Mouse (Mus musculus): ENCODE measurements around the gene Gucy1b2.

Gucy1b2 gene

GRCm38 (mm10) chr14:62456239-62456747, at the start of gene Gucy1b2:
Gucy1b2 (minus strand) TSS chr14:62456289.
- no peak for DNase-seq

- DNase-seq: no peak
These were observed 41.3 kb upstream of the Gucy1b2 start for GRCm38 (mm10) chr14:62497391-62497790.

GRCm38 (mm10) chr14:62496501-62496900, 40.4 kb upstream of the Gucy1b2 start:
- no peak for DNase-seq

GRCm38 (mm10) chr14:62493456-62493855, 37.4 kb upstream of the Gucy1b2 start:
- DNase-seq: no peak

GRCm38 (mm10) chr14:62492196-62492850, 36.2 kb upstream of the Gucy1b2 start:
- DNase-seq: peak; percentile 78 to 82

GRCm38 (mm10) chr14:62488270-62488669, 32.2 kb upstream of the Gucy1b2 start:
- no peak for DNase-seq

- no peak for DNase-seq
These were observed 25.3 kb upstream of the Gucy1b2 start for GRCm38 (mm10) chr14:62481381-62481780.

- DNase-seq: no peak
These were observed 23.3 kb upstream of the Gucy1b2 start for GRCm38 (mm10) chr14:62479395-62479794.

GRCm38 (mm10) chr14:62474481-62474880, 18.4 kb upstream of the Gucy1b2 start:
- DNase-seq: no peak

- DNase-seq: no peak
These were observed 16.0 kb upstream of the Gucy1b2 start for GRCm38 (mm10) chr14:62472061-62472460.

- DNase-seq: no peak
These were observed 12.7 kb upstream of the Gucy1b2 start for GRCm38 (mm10) chr14:62468753-62469125.

- no peak for DNase-seq
These were observed 12.1 kb upstream of the Gucy1b2 start for GRCm38 (mm10) chr14:62468119-62468752.

- peak; percentile 13 to 49 for DNase-seq
These were observed 8.9 kb upstream of the Gucy1b2 start for GRCm38 (mm10) chr14:62464966-62465365.

- no peak for DNase-seq
These were observed 3.5 kb upstream of the Gucy1b2 start for GRCm38 (mm10) chr14:62459541-62459940.

GRCm38 (mm10) chr14:62457420-62458181, 1.5 kb upstream of the Gucy1b2 start:
- peak; percentile 81 to 87 for DNase-seq

- DNase-seq: no peak
These were observed 564 bp downstream of the Gucy1b2 start for GRCm38 (mm10) chr14:62455570-62455879.

- DNase-seq: no peak
These were observed 1.1 kb downstream of the Gucy1b2 start for GRCm38 (mm10) chr14:62454760-62455569.

GRCm38 (mm10) chr14:62454136-62454535, 2.0 kb downstream of the Gucy1b2 start:
- DNase-seq: no peak

GRCm38 (mm10) chr14:62453276-62453675, 2.8 kb downstream of the Gucy1b2 start:
- no peak for DNase-seq

- no peak for DNase-seq
These were observed 5.4 kb downstream of the Gucy1b2 start for GRCm38 (mm10) chr14:62450706-62451105.

GRCm38 (mm10) chr14:62447214-62447548, 8.9 kb downstream of the Gucy1b2 start:
- peak in 1 of 2 experiments; percentile 30 for DNase-seq

- DNase-seq: no peak
These were observed 9.5 kb downstream of the Gucy1b2 start for GRCm38 (mm10) chr14:62446385-62447213.

Measured in lung, postnatal 4 days (tissue).